Mouse (Mus musculus) heart, embryonic 11.5 days (tissue): ENCODE results near the gene Carmil1. TPM values are rescaled to one million over a fixed set of nuclear protein-coding genes. Genes with fewer than 3 reads are reported as not detected.

Source experiments
- ATAC-seq: fragments of 200-750 bp; cut with Nextera tagmentation; replicated peaks from 2 replicates; pipeline ENCODE4 v1.8.0; 2017; ENCODE audit warnings: moderate library complexity; ENCODE audit not compliant: insufficient number of reproducible peaks, low FRiP score, low TSS enrichment
- H3K27ac ChIP-seq: fragments of 300-500 bp; sonication (generic); 2 replicates; pipeline ENCODE4 v1.5.1; 2014; ENCODE audit warnings: mild to moderate bottlenecking, low read depth, low read length
- H3K27me3 ChIP-seq: fragments of 300-500 bp; sonication (generic); 2 replicates; pipeline ENCODE4 v1.6.1; 2014; ENCODE audit warnings: mild to moderate bottlenecking, low read length, mixed read lengths; ENCODE audit not compliant: control insufficient read depth, insufficient read depth
- H3K36me3 ChIP-seq: fragments of 300-500 bp; sonication (generic); 2 replicates; pipeline ENCODE4 v1.6.1; 2014; ENCODE audit warnings: mild to moderate bottlenecking, low read length, moderate library complexity, mixed read lengths; ENCODE audit not compliant: control insufficient read depth, insufficient read depth
- H3K4me1 ChIP-seq: fragments of 300-500 bp; sonication (generic); 2 replicates; pipeline ENCODE4 v1.6.1; 2014; ENCODE audit warnings: low read length; ENCODE audit not compliant: control insufficient read depth, insufficient read depth
- H3K4me2 ChIP-seq: fragments of 300-500 bp; sonication (generic); 2 replicates; pipeline ENCODE4 v1.6.1; 2014; ENCODE audit warnings: mild to moderate bottlenecking, moderate library complexity
- H3K4me3 ChIP-seq: fragments of 300-500 bp; sonication (generic); 2 replicates; pipeline ENCODE4 v1.5.1; 2014; ENCODE audit warnings: low read depth, low read length
- H3K9ac ChIP-seq: fragments of 300-500 bp; sonication (generic); 2 replicates; pipeline ENCODE4 v1.6.1; 2014; ENCODE audit warnings: mild to moderate bottlenecking, low read depth, low read length, moderate library complexity
- H3K9me3 ChIP-seq: fragments of 300-500 bp; sonication (generic); replicated peaks from 2 replicates; pipeline ENCODE4 v1.6.1; 2016; ENCODE audit warnings: low read length; ENCODE audit not compliant: control insufficient read depth
- WGBS: fragments of 180-500 bp; shearing (Covaris S2); extraction: QIAGEN DNeasy Blood & Tissue Kit; methylation state at CpG from one replicate; pipeline ENCODE4 v1.1.7; 2014; ENCODE audit not compliant: insufficient replicate concordance; 5-methylcytosine and 5-hydroxymethylcytosine counted together
- polyA plus RNA-seq: library from polyadenylated mRNA; unstranded; fragments of >200 nt; fragmentation: Nextera tagmentation; extraction: Ambion mirVana; gene quantifications from 2 replicates; pipeline ENCODE4 v1.2.1, GENCODE M21; 2014

Carmil1 gene
- polyA plus RNA-seq, 1 experiment from 2014 or later = 8.4 TPM

DNA sequence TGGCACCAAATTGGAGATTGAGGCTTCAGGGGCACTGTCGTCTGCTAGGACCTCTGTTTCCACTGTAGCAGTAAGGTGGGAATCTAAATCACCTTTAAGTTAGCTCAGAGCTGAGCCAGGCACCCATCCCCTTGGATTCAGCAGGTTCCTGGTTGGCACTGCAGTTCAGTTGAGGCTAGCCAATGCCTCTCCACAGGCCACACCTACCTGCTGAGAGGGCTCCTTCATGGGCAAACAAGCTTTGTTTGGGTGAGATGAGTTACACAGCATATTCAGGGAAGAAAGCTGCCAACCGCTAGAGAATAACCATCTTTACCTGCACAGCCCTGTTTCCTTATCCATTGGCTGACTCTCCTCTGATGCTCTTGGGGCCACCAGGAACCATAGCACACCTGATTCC, 149.9 kb downstream of the Carmil1 start:
- no peak overlapping the region for H3K4me3 ChIP-seq
- no peak overlapping the region for H3K9ac ChIP-seq
- H3K4me1 ChIP-seq = 0 out of 2 replicates have a peak, but pooled peaks cover 3% of the 10 kb centered on the region
- 78% methylated on average over 2 of the region's 2 CpGs for WGBS
- no peaks in the 10 kb centered on the region for H3K9me3 ChIP-seq
- no peak overlapping the region for H3K4me2 ChIP-seq
- H3K36me3 ChIP-seq = no peaks in the 10 kb centered on the region
- no peak overlapping the region for H3K27ac ChIP-seq
- H3K27me3 ChIP-seq = peaks cover 18% of the 10 kb centered on the region
- no peak for ATAC-seq

DNA sequence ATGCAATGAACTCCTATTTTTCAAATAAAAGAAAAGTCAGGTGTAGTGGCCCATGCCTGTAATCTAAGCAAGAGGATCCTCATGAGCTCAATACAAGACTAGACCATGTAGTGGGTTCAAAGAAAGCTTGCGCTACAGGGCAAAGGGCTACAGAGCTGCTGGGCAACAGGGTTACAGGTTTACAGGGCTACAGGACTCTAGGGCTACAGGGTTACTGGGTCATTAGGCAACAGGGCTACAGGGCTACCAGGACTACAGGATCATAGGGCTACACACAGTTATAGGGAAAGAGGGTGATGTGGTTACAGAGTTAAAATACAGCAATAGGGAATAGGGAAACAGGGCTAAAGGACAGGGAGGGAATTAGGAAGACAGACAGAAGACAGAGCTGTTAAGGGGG, 151.9 kb downstream of the Carmil1 start:
- no peaks in the 10 kb centered on the region for H3K4me1 ChIP-seq
- ATAC-seq = no peak
- H3K4me2 ChIP-seq = no peak overlapping the region
- no peak overlapping the region for H3K9ac ChIP-seq
- no peaks in the 10 kb centered on the region for H3K36me3 ChIP-seq
- H3K27me3 ChIP-seq = peaks cover 13% of the 10 kb centered on the region; the same call in 1 of the 2 replicates
- H3K27ac ChIP-seq = no peak overlapping the region
- H3K4me3 ChIP-seq = no peak overlapping the region
- no peaks in the 10 kb centered on the region for H3K9me3 ChIP-seq
- 91% methylated on average over 1 of the region's 1 CpGs for WGBS

DNA sequence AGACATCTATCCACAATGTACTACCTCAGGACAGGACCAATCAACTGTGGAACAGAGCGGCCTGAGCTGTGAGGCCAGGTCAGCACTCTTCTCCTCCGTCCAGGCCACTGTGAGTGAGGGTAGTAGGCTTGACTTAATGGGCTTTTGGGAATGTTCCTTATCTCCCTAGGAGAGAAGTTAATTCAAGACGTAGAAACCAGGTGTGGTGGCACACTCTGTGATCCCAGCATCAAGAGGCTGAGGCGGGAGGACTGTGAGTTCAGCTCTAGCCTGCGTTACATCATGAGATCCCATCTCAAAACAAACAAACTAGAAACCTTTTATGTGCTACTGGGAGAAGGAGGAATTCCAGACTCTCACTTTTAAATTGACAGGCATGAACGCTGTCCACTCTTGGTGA, 154.7 kb downstream of the Carmil1 start:
- Histone ChIP-seq H3K4me2 (no peak overlapping the region), H3K9ac (no peak overlapping the region), H3K9me3 (no peaks in the 10 kb centered on the region), H3K27ac (no peak overlapping the region), H3K4me1 (no peaks in the 10 kb centered on the region), H3K4me3 (no peak overlapping the region), H3K36me3 (no peaks in the 10 kb centered on the region), H3K27me3 (peaks cover 4% of the 10 kb centered on the region; the same call in 1 of the 2 replicates)
- 46% methylated on average over 6 of the region's 6 CpGs for whole genome bisulfite sequencing
- no peak for ATAC-seq

DNA sequence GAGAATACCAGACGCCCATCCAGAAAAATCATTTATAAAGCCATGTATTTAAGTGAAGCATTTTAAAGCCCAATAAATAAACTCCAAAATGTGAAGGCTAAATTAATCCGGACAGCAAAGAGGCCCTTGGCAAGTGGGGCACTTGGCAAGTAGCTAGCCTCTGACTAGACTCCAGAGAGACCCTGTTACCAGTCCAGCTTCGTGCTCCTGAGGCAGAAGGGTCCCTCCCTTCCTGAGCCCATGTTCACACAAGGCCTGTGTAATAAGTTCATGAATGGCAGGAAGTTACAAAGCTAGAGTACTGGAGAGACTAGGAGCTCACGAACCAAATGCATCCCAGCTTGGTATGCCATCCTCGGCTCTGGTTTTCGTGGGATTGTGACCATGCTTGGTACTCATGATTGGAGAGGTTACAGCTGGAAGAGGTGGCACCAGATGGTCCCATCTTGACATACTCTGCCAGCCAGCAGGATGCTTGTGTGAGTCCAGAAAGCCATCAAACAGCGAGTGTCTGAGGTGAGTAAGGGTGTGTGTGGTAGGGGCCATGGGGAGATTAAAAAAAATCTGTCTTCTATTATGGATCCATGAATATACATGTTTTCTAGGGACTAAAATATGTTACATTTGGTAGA, 163.3 kb downstream of the Carmil1 start:
- H3K4me1 ChIP-seq = no peaks in the 10 kb centered on the region
- H3K27ac ChIP-seq = no peak overlapping the region
- H3K9ac ChIP-seq = no peak overlapping the region
- H3K36me3 ChIP-seq = no peaks in the 10 kb centered on the region
- no peak overlapping the region for H3K4me3 ChIP-seq
- 73% methylated on average over 7 of the region's 7 CpGs for WGBS
- H3K4me2 ChIP-seq = no peak overlapping the region
- H3K9me3 ChIP-seq = no peaks in the 10 kb centered on the region
- H3K27me3 ChIP-seq = peaks cover 1% of the 10 kb centered on the region; the same call in 1 of the 2 replicates
- ATAC-seq = no peak

DNA sequence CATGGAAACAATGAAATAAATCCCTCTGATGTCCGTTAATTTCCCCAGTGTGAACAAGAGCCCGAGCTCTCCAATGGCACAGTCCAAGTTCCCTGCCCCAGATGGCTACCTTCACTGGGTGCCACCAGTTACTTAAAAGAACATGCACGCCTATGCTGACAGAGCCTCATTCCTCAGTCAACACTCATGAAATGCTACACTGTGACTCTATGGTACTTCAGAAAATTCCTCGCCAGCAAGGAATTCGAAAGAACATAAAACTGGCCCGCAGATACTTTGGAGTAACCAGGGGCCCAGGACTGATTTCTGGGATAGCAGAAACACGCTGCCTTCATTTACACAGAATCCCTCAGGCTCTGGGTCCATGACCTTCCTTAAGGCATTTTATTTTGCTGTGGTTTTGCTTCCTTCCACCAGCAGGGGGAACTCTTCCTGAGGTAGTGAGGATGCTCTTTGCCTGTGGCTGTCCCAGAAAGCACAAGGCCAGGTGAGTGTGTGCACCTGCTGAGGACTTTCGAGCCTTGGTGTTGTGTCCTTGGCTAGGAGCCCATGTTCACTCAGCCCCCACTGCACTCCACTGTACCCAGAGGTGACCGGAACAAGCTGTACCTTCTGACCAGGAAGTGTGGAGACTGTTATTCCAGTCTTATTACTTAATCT, 167.8 kb downstream of the Carmil1 start:
- H3K27me3 ChIP-seq = peaks cover 26% of the 10 kb centered on the region
- no peaks in the 10 kb centered on the region for H3K9me3 ChIP-seq
- no peak overlapping the region for H3K4me2 ChIP-seq
- H3K9ac ChIP-seq = no peak overlapping the region
- H3K36me3 ChIP-seq = no peaks in the 10 kb centered on the region
- H3K4me1 ChIP-seq = no peaks in the 10 kb centered on the region
- 69% methylated on average over 9 of the region's 9 CpGs for WGBS
- ATAC-seq = no peak
- H3K27ac ChIP-seq = no peak overlapping the region
- H3K4me3 ChIP-seq = no peak overlapping the region

DNA sequence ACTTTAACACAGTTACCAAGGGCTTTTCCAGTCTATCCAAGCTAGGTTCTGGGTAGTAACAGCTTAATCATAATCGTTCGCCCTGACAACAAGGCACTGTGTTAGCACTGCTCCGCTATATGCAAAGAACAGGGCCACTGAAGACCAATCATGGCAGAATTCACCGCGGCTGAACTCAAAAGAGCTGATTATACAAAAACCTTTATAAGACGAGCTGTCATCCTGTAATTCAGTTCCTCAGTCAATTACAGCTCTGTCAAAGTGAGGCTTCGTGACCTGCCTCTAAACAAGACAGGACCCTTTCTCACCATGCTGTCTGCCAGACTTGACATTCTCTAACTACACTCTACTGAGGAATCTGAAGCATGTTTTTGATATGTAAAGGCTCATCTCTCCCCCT, 170.3 kb downstream of the Carmil1 start:
- 88% methylated on average over 7 of the region's 7 CpGs for WGBS
- Histone ChIP-seq H3K4me1 (peaks cover 3% of the 10 kb centered on the region), H3K9ac (no peak overlapping the region), H3K27me3 (peaks cover 35% of the 10 kb centered on the region), H3K4me2 (no peak overlapping the region), H3K36me3 (no peaks in the 10 kb centered on the region), H3K27ac (no peak overlapping the region), H3K4me3 (no peak overlapping the region), H3K9me3 (no peaks in the 10 kb centered on the region)
- ATAC-seq = no peak

DNA sequence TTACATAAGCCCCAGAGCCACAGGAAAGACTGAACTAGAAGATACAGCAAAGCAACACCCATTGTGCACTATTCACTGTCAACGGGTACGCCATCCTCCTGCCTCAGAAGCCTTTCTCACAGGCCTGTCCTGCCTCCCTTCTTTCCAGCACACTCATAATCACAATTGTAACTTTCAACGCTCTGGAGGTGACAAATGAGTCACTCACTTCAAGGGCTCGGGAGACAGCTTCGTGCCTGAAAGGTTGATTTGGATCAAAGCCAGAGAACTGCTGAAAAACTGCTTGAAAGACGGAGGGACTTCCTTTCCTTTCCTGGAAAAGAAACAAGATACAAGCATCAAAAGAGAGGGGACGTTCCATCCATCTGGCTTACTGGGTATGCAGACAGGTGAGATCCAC, 172.3 kb downstream of the Carmil1 start:
- ATAC-seq = no peak
- H3K9ac ChIP-seq = no peak overlapping the region
- no peak overlapping the region for H3K4me2 ChIP-seq
- H3K4me1 ChIP-seq = peaks cover 3% of the 10 kb centered on the region
- no peak overlapping the region for H3K4me3 ChIP-seq
- peaks cover 38% of the 10 kb centered on the region for H3K27me3 ChIP-seq
- H3K9me3 ChIP-seq = no peaks in the 10 kb centered on the region
- H3K27ac ChIP-seq = no peak overlapping the region
- H3K36me3 ChIP-seq = no peaks in the 10 kb centered on the region
- 23% methylated on average over 7 of the region's 7 CpGs for WGBS

DNA sequence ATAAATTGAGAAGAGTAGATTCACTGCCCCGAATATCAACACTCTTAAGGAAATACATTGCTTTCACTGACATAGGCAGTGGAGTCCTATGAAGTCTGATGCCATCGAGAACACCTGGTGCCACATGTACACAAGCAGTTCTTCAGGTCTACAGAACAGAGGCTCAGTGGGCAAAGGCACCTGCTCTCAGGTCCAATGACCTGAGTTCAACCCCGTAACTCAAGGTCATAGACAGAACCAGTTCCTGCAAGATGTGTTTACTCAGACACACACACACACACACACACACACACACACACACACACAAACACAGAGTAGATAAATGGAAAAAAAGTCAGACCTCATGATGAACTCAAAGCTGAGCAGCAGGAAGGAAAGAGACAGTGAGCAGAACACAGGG, 173.5 kb downstream of the Carmil1 start:
- no peak overlapping the region for H3K4me2 ChIP-seq
- H3K27ac ChIP-seq = no peak overlapping the region
- peaks cover 3% of the 10 kb centered on the region for H3K4me1 ChIP-seq
- no peak overlapping the region for H3K4me3 ChIP-seq
- no peaks in the 10 kb centered on the region for H3K9me3 ChIP-seq
- no peaks in the 10 kb centered on the region for H3K36me3 ChIP-seq
- 82% methylated on average over 3 of the region's 3 CpGs for WGBS
- peaks cover 41% of the 10 kb centered on the region for H3K27me3 ChIP-seq
- no peak for ATAC-seq
- H3K9ac ChIP-seq = no peak overlapping the region

DNA sequence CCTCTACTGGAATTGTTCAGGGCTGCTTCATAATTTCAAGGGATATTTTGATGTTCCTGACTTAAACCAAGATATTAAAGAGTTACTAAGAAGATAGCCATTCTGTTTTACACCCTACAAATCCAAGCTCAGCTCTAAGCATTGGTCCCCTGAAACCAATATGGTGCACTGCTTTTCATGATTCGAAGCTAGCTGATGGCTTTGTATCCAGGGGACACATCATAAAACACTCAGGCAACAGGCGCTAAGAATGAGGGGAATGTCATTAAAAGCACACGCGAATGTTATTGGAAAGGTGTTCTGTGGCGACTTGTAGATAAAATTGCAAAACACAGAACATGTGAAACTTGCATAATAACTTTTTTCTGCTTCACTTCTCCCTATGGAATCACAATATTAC, 174.8 kb downstream of the Carmil1 start:
- Histone ChIP-seq H3K4me3 (no peak overlapping the region), H3K4me2 (no peak overlapping the region), H3K27me3 (peaks cover 33% of the 10 kb centered on the region), H3K27ac (no peak overlapping the region), H3K9me3 (no peaks in the 10 kb centered on the region), H3K36me3 (no peaks in the 10 kb centered on the region), H3K4me1 (peaks cover 4% of the 10 kb centered on the region), H3K9ac (no peak overlapping the region)
- no peak for ATAC-seq
- 75% methylated on average over 5 of the region's 5 CpGs for WGBS
